Mouse (Mus musculus) cerebellum, adult 11 months (tissue): ENCODE measurements around the gene Ssbp3.

Experiments
- DNase-seq: peaks from one replicate; pipeline ENCODE4 v3.0.0; 2022

The Ssbp3 gene

GRCm38 (mm10) chr4:106964356-106964755, 53.9 kb downstream of the Ssbp3 start:
- DNase-seq, result no peak

DNA sequence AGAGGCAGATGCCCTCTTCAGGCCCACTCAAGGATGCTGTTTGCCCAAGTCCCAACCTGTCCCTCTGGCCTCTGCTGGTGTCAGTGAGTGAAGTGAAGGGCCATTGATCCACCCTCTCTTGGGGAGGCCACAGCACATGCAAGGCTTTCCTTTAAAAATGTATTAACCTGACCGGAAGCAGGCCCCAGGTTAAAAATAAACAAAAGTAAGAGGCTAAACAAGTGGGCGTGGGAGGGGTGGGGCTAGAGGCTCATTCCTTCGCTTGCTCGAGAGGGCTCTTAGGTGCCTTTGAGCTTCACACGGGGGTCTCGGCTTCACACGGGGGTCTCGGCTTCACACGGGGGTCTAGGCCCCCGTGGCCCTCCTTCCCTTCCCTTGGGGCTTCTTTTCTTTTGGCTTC, 54.5 kb downstream of the Ssbp3 start:
- no peak for DNase-seq

DNA sequence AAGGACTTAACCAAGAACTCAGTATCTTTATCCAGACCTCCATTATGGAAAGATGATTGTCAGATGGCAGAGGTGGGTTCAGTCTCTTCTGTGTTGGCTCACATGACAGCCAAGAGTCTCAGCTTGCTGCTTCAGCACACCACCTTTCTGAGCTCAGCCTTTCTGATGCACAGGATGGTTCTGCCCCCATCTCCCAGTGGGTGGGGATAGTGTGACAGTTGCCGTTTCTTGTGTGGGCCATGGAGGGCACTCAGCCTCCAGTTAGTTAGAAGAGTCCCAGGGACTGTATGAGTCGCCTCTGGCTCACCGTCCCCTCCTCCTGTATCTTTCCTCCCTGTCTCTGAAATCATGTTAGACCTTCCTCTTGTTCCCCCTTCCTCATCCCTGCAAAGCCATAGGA, 55.9 kb downstream of the Ssbp3 start:
- DNase-seq, result no peak

GRCm38 (mm10) chr4:106968910-106969309, 58.4 kb downstream of the Ssbp3 start:
- no peak for DNase-seq

GRCm38 (mm10) chr4:106970786-106971185, 60.3 kb downstream of the Ssbp3 start:
- DNase-seq, result no peak

GRCm38 (mm10) chr4:106972061-106972460, 61.6 kb downstream of the Ssbp3 start:
- DNase-seq, result no peak

- peak; percentile 79 for DNase-seq
Measured at GRCm38 (mm10) chr4:106972461-106973384, 62.2 kb downstream of the Ssbp3 start.

DNA sequence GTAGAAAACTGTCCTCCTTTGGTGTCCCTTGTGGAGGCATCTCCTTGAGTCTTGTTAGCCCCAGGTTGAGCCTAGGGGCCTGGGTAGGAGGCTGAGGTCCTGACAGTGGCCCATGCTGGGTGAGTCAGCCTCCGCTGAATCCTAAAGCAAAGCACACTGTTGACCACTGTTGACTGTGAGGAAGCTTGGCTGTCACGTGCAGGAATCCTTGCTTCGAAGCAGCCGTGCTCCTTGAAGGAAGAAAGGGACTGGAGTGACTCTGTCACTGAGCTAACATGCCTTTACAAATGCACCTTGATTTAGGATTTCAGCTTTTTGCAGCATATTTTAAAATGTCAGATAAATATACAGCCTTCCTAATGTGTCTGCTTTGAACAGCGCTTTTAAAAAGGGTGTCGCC, 64.8 kb downstream of the Ssbp3 start:
- DNase-seq, result no peak

- DNase-seq, result no peak
Measured at GRCm38 (mm10) chr4:106975890-106976289, 65.4 kb downstream of the Ssbp3 start.

DNA sequence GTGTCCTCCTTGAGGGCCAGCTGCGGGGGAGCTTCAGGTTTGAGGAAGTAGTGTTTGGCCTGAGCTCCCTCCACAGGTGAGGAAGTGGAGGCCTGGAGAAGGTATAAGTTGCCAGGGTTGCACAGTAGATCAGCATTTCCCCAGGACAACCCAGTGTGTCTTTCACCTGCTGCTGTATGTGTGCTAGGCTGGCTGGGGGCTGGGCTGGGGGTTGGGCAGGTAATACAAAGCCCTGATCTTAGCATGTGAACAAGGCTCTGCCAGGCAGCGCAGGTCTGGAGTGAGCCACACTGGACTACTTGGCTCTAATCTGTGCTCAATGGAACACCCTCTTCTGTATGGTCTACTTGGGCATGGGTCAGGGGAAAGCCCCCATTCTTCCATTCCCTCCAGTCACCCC, 66.1 kb downstream of the Ssbp3 start:
- DNase-seq, result no peak

GRCm38 (mm10) chr4:106977218-106977651, 66.7 kb downstream of the Ssbp3 start:
- no peak for DNase-seq

DNA sequence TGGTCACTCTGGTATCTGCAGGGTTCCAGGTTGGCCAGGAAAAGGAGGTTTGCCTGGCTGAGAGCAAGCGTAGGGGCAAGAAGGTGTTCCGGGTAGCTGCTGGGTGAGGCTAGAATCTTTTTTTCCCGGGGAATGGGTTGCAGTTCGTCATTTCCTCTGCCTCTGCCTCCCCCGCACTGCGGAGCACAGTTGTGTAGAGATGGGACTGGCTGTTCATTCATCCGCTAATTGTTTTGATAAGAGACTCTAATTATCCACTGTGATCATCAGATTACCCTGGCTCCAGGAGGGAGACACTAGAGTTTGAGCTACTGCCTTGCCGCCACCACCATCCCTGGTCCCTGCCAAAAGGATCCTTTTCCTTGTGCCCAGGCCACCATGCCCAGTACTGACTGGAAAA, 67.9 kb downstream of the Ssbp3 start:
- DNase-seq, result no peak

GRCm38 (mm10) chr4:106980669-106981068, 70.2 kb downstream of the Ssbp3 start:
- DNase-seq, result no peak

GRCm38 (mm10) chr4:106981385-106982103, 71.0 kb downstream of the Ssbp3 start:
- DNase-seq, result no peak

GRCm38 (mm10) chr4:106982344-106983121, 72.0 kb downstream of the Ssbp3 start:
- DNase-seq, result no peak

GRCm38 (mm10) chr4:106983908-106984515, 73.5 kb downstream of the Ssbp3 start:
- no peak for DNase-seq

DNA sequence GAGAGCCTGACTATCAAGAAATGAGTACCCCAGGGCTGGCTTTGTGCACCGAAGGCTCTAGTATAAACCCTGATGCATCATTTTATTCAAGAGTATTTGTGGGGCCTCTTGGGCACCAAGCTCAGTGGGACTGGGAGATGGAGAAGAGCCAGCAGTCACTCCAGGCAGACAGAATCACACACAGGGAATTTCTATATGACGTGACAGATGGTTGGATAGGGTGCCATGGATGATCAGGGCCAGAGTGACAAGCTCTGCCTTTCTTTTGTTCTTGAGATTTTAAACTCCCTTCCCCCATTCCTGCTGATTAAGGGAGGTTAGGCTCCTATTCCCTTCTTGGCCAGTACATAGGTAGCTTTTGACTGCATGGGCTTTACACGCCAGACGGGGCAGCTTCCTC, 74.8 kb downstream of the Ssbp3 start:
- DNase-seq, result no peak

DNA sequence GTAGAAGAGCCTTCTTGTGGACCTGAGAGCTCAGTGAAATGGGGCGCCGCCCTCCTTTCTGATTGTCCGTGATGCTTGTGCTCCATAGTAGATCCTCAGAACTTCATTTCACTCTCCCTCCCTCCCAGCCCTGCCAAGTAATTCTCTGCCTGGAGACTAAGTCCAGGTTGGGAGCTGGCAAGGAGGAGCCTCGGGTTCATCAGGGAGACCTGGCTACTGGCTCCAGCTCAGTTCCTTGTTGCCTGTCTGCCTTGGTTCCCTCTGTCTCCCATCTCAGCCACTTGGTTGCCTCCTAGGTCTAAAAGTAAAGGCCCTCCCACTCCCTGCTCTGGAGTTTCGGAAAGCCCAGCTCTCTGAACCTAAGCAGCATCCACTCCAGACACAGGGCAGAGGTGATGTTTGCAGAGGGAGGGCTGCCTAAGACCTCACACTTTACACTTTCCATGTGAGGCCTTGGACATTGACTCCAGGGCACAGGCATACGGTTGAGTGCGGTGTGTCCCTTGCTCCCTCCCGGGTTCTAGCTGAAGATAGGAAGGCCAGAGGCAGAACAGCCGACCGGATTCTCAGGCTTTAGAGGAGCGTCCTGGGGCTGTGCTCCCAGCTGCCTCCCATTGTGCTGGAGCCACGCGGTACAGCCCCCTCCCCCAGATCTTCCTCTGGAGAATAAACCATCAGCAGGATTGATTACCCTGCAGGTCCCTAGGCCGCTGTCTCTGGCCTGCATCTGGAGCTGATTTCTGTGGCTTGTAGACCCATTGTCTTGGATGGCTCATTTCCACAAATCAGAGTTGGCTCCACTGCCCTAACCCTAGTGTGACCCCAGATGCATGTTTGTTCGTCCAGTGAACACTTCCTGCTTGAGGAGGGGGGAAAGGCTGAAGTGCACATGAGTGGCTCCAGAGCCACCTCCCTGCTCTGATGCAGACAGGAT, 75.7 kb downstream of the Ssbp3 start:
- no peak for DNase-seq

- DNase-seq, result peak; percentile 80
Measured at GRCm38 (mm10) chr4:106987725-106988364, 77.3 kb downstream of the Ssbp3 start.

GRCm38 (mm10) chr4:106988886-106989225, 78.4 kb downstream of the Ssbp3 start:
- DNase-seq, result no peak
